Mouse (Mus musculus) heart, postnatal 0 days (tissue): ENCODE measurements at regions not wholly inside any gene's neighbourhood (a gene's known extent, or its start where the extent isn't known, plus 50 kb on each side); places are given as distances from the start of the nearest gene placed in this dataset.
"Not testable (repeated sequence)": the region's sequence is repeated elsewhere in the genome, so short reads cannot be mapped to it uniquely, and the experiment has no call there.

Experiments
- CTCF ChIP-seq: IDR thresholded peaks from 2 replicates; pipeline ENCODE4 v1.5.1; 2016; ENCODE audit warnings: antibody characterized with exemption, control low read depth, low read depth
- EP300 ChIP-seq: IDR thresholded peaks from 2 replicates; pipeline ENCODE4 v1.6.1; 2016; ENCODE audit warnings: antibody characterized with exemption, low read depth

DNA sequence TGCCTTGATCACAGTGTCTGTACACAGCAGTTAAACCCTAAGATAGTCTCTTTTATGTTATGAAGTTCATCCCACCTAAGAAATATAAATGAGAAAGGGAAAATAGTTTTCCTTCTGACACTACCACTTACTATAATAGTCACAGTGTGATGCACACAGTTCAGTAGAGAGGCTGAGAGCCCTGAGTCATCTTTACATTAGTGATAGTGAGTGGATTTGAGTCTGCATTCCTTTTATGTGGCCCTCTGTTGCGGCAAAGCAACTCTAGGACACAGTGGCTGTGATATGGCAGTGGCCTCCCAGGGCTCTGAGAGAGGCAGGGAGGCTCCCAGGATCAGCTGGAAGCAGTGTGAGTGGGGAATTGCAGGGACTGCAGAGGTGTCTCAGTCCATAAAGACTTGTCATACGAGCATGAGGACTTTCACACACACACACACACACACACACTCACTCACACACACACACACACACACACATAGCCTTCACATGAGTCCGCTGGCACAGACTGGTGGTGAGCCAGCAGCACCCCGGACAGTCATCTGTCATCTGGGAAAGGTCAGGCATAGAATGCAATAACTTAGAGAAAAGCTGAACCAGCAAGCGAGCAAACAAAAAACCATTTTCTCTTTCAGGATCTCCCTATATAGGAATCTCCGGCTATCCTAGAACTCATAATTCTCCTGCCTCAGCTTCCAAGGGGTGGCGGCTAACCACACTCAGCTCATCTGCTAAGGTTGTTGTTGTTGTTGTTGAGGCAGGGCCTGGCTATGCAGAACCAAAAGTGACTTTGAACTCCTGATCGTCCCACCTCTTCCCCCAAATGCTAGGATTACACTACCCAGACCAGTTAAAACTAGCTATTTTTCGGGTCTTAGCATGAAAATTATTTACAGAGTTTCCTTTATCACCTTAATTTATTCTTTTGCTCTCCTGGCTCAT lies 102.3 kb downstream of the Ero1lb start:
- not testable (repeated sequence) for TF ChIP-seq CTCF, EP300
